Mouse (Mus musculus) adrenal gland, postnatal 14 days (tissue): ENCODE measurements at regions not wholly inside any gene's neighbourhood (a gene's known extent, or its start where the extent isn't known, plus 50 kb on each side); places are given as distances from the start of the nearest gene placed in this dataset.
A peak's percentile ranks its signal among the peaks of the same experiment; 100 is the strongest.

ENCODE experiments used
- DNase-seq: peaks from one replicate; pipeline ENCODE4 v3.0.0; 2021; ENCODE audit warnings: mixed read lengths

GRCm38 (mm10) chr14:46706462-46706861, 53.9 kb upstream of the Cdkn3 start:
- no peak for DNase-seq

- peak; percentile 59 for DNase-seq
Measured at GRCm38 (mm10) chr14:46704316-46704751, 56.0 kb upstream of the Cdkn3 start.

- DNase-seq = peak; percentile 71
Measured at GRCm38 (mm10) chr14:46702669-46703435, 57.5 kb upstream of the Cdkn3 start.

GRCm38 (mm10) chr14:46692571-46692970, 67.8 kb upstream of the Cdkn3 start:
- no peak for DNase-seq

- no peak for DNase-seq
Measured at GRCm38 (mm10) chr14:46692067-46692466, 68.3 kb upstream of the Cdkn3 start.

GRCm38 (mm10) chr14:46682728-46683127, 77.6 kb upstream of the Cdkn3 start:
- DNase-seq = no peak

GRCm38 (mm10) chr14:46678935-46679334, 81.4 kb upstream of the Cdkn3 start:
- DNase-seq = no peak

GRCm38 (mm10) chr14:46671482-46672225, 88.7 kb upstream of the Cdkn3 start:
- no peak for DNase-seq

- DNase-seq = no peak
Measured at GRCm38 (mm10) chr14:46671062-46671461, 89.3 kb upstream of the Cdkn3 start.

GRCm38 (mm10) chr14:46670221-46671046, 89.9 kb upstream of the Cdkn3 start:
- DNase-seq = peak; percentile 25

- DNase-seq = no peak
Measured at GRCm38 (mm10) chr14:46668275-46668674, 92.1 kb upstream of the Cdkn3 start.

GRCm38 (mm10) chr14:46664305-46664704, 96.0 kb upstream of the Cdkn3 start:
- no peak for DNase-seq

GRCm38 (mm10) chr14:46663529-46663928, 96.8 kb upstream of the Cdkn3 start:
- DNase-seq = no peak

GRCm38 (mm10) chr14:46661792-46662545, 98.4 kb upstream of the Cdkn3 start:
- no peak for DNase-seq

GRCm38 (mm10) chr14:46661118-46661791, 99.1 kb upstream of the Cdkn3 start:
- DNase-seq = no peak

- no peak for DNase-seq
Measured at GRCm38 (mm10) chr14:46659365-46659764, 101.0 kb upstream of the Cdkn3 start.

GRCm38 (mm10) chr14:46656249-46656648, 104.1 kb upstream of the Cdkn3 start:
- DNase-seq = no peak

GRCm38 (mm10) chr14:46647319-46647974, 112.9 kb upstream of the Cdkn3 start:
- no peak for DNase-seq

GRCm38 (mm10) chr14:46646673-46647318, 113.5 kb upstream of the Cdkn3 start:
- no peak for DNase-seq

GRCm38 (mm10) chr14:46639116-46639826, 121.1 kb upstream of the Cdkn3 start:
- DNase-seq = no peak
